Mouse (Mus musculus) midbrain, embryonic 13.5 days (tissue): ENCODE results near the gene Aspg. TPM values are rescaled to one million over a fixed set of nuclear protein-coding genes. Genes with fewer than 3 reads are reported as not detected.

Experiments
- ATAC-seq: fragments of 200-750 bp; cut with Nextera tagmentation; 2 replicates; pipeline ENCODE4 v1.8.0; 2017; ENCODE audit warnings: mild to moderate bottlenecking, moderate TSS enrichment, moderate library complexity
- H3K27ac ChIP-seq: fragments of 300-500 bp; sonication (generic); 2 replicates; pipeline ENCODE4 v1.5.1; 2015; ENCODE audit warnings: inconsistent platforms, mild to moderate bottlenecking, moderate library complexity
- H3K27me3 ChIP-seq: fragments of 300-500 bp; sonication (generic); 2 replicates; pipeline ENCODE4 v1.6.1; 2015; ENCODE audit warnings: mild to moderate bottlenecking, inconsistent platforms
- H3K36me3 ChIP-seq: fragments of 300-500 bp; sonication (generic); 2 replicates; pipeline ENCODE4 v1.6.1; 2015; ENCODE audit warnings: mild to moderate bottlenecking, inconsistent platforms
- H3K4me1 ChIP-seq: fragments of 300-500 bp; sonication (generic); replicated peaks from 2 replicates; pipeline ENCODE4 v1.6.1; 2015; ENCODE audit warnings: inconsistent platforms
- H3K4me2 ChIP-seq: fragments of 300-500 bp; sonication (generic); replicated peaks from 2 replicates; pipeline ENCODE4 v1.6.1; 2015; ENCODE audit warnings: moderate library complexity, mild to moderate bottlenecking, inconsistent platforms
- H3K4me3 ChIP-seq: fragments of 300-500 bp; sonication (generic); replicated peaks from 2 replicates; pipeline ENCODE4 v1.5.1; 2015; ENCODE audit warnings: mild to moderate bottlenecking, inconsistent platforms
- H3K9ac ChIP-seq: fragments of 300-500 bp; sonication (generic); replicated peaks from 2 replicates; pipeline ENCODE4 v1.6.1; 2015; ENCODE audit warnings: mild to moderate bottlenecking, inconsistent platforms
- H3K9me3 ChIP-seq: fragments of 300-500 bp; sonication (generic); 2 replicates; pipeline ENCODE4 v1.6.1; 2016; ENCODE audit warnings: mild to moderate bottlenecking, inconsistent platforms
- WGBS: fragments of 180-500 bp; shearing (Covaris S2); methylation state at CpG from one replicate; pipeline ENCODE4 v1.1.7; 2015; 5-methylcytosine and 5-hydroxymethylcytosine counted together
- polyA plus RNA-seq: library from polyadenylated mRNA; unstranded; fragments of >200 nt; fragmentation: Nextera tagmentation; extraction: Ambion mirVana; gene quantifications from 2 replicates; pipeline ENCODE4 v1.2.1, GENCODE M21; 2015

Gene Aspg
- polyA plus RNA-seq, result 0.52 and 0.90 TPM in 2 replicates

GRCm38 (mm10) chr12:112106541-112106971 is at the start of gene Aspg:
Gene Aspg, plus strand, starts transcription at chr12:112106679.
- H3K4me2 ChIP-seq, result peak within 1 kb of the TSS; percentile 13; the same call in 1 of the 2 replicates
- ATAC-seq, result peak; percentile 58; the same call in 1 of the 2 replicates

GRCm38 (mm10) chr12:112077651-112078050 is 28.8 kb upstream of the Aspg start:
- 13% methylated on average over 6 of the region's 6 CpGs for WGBS
- peak; percentile 77 for ATAC-seq
- no peak overlapping the region for H3K4me2 ChIP-seq
- H3K36me3 ChIP-seq, result no peaks in the 10 kb centered on the region
- H3K9me3 ChIP-seq, result no peaks in the 10 kb centered on the region
- no peak overlapping the region for H3K27ac ChIP-seq
- H3K4me1 ChIP-seq, result no peaks in the 10 kb centered on the region
- H3K27me3 ChIP-seq, result no peaks in the 10 kb centered on the region
- no peak overlapping the region for H3K9ac ChIP-seq
- no peak overlapping the region for H3K4me3 ChIP-seq

More at GRCm38 (mm10) chr12:112106541-112106971, at the start of gene Aspg:
- Histone ChIP-seq H3K4me3 (no peak within 1 kb of the TSS), H3K36me3 (no peaks in the 10 kb centered on the region), H3K27me3 (peaks cover 26% of the 10 kb centered on the region; the same call in 1 of the 2 replicates), H3K27ac (no peak within 1 kb of the TSS), H3K4me1 (peaks cover 4% of the 10 kb centered on the region; the same call in 1 of the 2 replicates), H3K9me3 (no peaks in the 10 kb centered on the region), H3K9ac (no peak within 1 kb of the TSS)
- 3% methylated on average over 14 of the region's 14 CpGs for WGBS

- ATAC-seq, result no peak
- Histone ChIP-seq H3K9ac (no peak overlapping the region), H3K27me3 (no peaks in the 10 kb centered on the region), H3K27ac (no peak overlapping the region), H3K4me1 (no peaks in the 10 kb centered on the region), H3K9me3 (no peaks in the 10 kb centered on the region), H3K4me3 (no peak overlapping the region), H3K36me3 (no peaks in the 10 kb centered on the region), H3K4me2 (no peak overlapping the region)
- 77% methylated on average over 8 of the region's 8 CpGs for WGBS
Measured at GRCm38 (mm10) chr12:112079911-112080310, 26.6 kb upstream of the Aspg start.

GRCm38 (mm10) chr12:112080911-112081310 is 25.6 kb upstream of the Aspg start:
- Histone ChIP-seq H3K27me3 (no peaks in the 10 kb centered on the region), H3K4me3 (no peak overlapping the region), H3K9ac (no peak overlapping the region), H3K27ac (no peak overlapping the region), H3K4me1 (no peaks in the 10 kb centered on the region), H3K36me3 (no peaks in the 10 kb centered on the region), H3K9me3 (no peaks in the 10 kb centered on the region), H3K4me2 (no peak overlapping the region)
- ATAC-seq, result no peak
- WGBS, result 94% methylated on average over 4 of the region's 4 CpGs

GRCm38 (mm10) chr12:112082241-112082640 is 24.2 kb upstream of the Aspg start:
- 63% methylated on average over 1 of the region's 1 CpGs for whole genome bisulfite sequencing
- no peaks in the 10 kb centered on the region for H3K4me1 ChIP-seq
- H3K27ac ChIP-seq, result no peak overlapping the region
- H3K36me3 ChIP-seq, result no peaks in the 10 kb centered on the region
- H3K9ac ChIP-seq, result no peak overlapping the region
- H3K9me3 ChIP-seq, result no peaks in the 10 kb centered on the region
- no peaks in the 10 kb centered on the region for H3K27me3 ChIP-seq
- H3K4me3 ChIP-seq, result no peak overlapping the region
- H3K4me2 ChIP-seq, result no peak overlapping the region
- ATAC-seq, result no peak

- no peaks in the 10 kb centered on the region for H3K9me3 ChIP-seq
- 0 out of 2 replicates have a peak, but pooled peaks cover 5% of the 10 kb centered on the region for H3K27me3 ChIP-seq
- WGBS, result 79% methylated on average over 3 of the region's 3 CpGs
- H3K4me1 ChIP-seq, result peaks cover 4% of the 10 kb centered on the region; the same call in 1 of the 2 replicates
- H3K9ac ChIP-seq, result no peak overlapping the region
- no peak overlapping the region for H3K27ac ChIP-seq
- no peak overlapping the region for H3K4me3 ChIP-seq
- ATAC-seq, result no peak
- H3K4me2 ChIP-seq, result no peak overlapping the region
- H3K36me3 ChIP-seq, result no peaks in the 10 kb centered on the region
Measured at GRCm38 (mm10) chr12:112086250-112086649, 20.2 kb upstream of the Aspg start.

- WGBS, result 75% methylated on average over 6 of the region's 6 CpGs
- Histone ChIP-seq H3K27me3 (peaks cover 9% of the 10 kb centered on the region; the same call in 1 of the 2 replicates), H3K4me3 (no peak overlapping the region), H3K9me3 (no peaks in the 10 kb centered on the region), H3K36me3 (no peaks in the 10 kb centered on the region), H3K4me1 (peaks cover 4% of the 10 kb centered on the region; the same call in 1 of the 2 replicates), H3K27ac (no peak overlapping the region), H3K4me2 (no peak overlapping the region), H3K9ac (no peak overlapping the region)
- ATAC-seq, result no peak
Measured at GRCm38 (mm10) chr12:112086726-112087125, 19.8 kb upstream of the Aspg start.

GRCm38 (mm10) chr12:112088609-112089324 is 17.7 kb upstream of the Aspg start:
- Histone ChIP-seq H3K4me3 (no peak overlapping the region), H3K4me1 (peaks cover 4% of the 10 kb centered on the region; the same call in 1 of the 2 replicates), H3K9me3 (no peaks in the 10 kb centered on the region), H3K9ac (no peak overlapping the region), H3K27ac (no peak overlapping the region), H3K4me2 (no peak overlapping the region), H3K27me3 (peaks cover 11% of the 10 kb centered on the region; the same call in 1 of the 2 replicates), H3K36me3 (no peaks in the 10 kb centered on the region)
- 72% methylated on average over 12 of the region's 12 CpGs for WGBS
- ATAC-seq, result no peak

- Histone ChIP-seq H3K9me3 (no peaks in the 10 kb centered on the region), H3K4me3 (no peak overlapping the region), H3K27ac (no peak overlapping the region), H3K4me1 (peaks cover 4% of the 10 kb centered on the region; the same call in 1 of the 2 replicates), H3K27me3 (peaks cover 11% of the 10 kb centered on the region; the same call in 1 of the 2 replicates), H3K9ac (no peak overlapping the region), H3K4me2 (0 out of 2 replicates have a peak overlapping the region, but pooled peaks have one; percentile 14), H3K36me3 (no peaks in the 10 kb centered on the region)
- no peak for ATAC-seq
- WGBS, result 9% methylated on average over 12 of the region's 12 CpGs
Measured at GRCm38 (mm10) chr12:112091054-112091453, 15.4 kb upstream of the Aspg start.

- H3K9me3 ChIP-seq, result no peaks in the 10 kb centered on the region
- no peak overlapping the region for H3K4me2 ChIP-seq
- no peaks in the 10 kb centered on the region for H3K36me3 ChIP-seq
- no peak for ATAC-seq
- no peak overlapping the region for H3K9ac ChIP-seq
- H3K4me1 ChIP-seq, result peaks cover 4% of the 10 kb centered on the region; the same call in 1 of the 2 replicates
- peaks cover 11% of the 10 kb centered on the region; the same call in 1 of the 2 replicates for H3K27me3 ChIP-seq
- no peak overlapping the region for H3K27ac ChIP-seq
- WGBS, result 84% methylated on average over 8 of the region's 8 CpGs
- H3K4me3 ChIP-seq, result no peak overlapping the region
Measured at GRCm38 (mm10) chr12:112094261-112094880, 12.1 kb upstream of the Aspg start.

GRCm38 (mm10) chr12:112096051-112096732 is 10.3 kb upstream of the Aspg start:
- Histone ChIP-seq H3K9me3 (no peaks in the 10 kb centered on the region), H3K27ac (no peak overlapping the region), H3K4me2 (no peak overlapping the region), H3K27me3 (peaks cover 6% of the 10 kb centered on the region; the same call in 1 of the 2 replicates), H3K4me3 (no peak overlapping the region), H3K4me1 (no peaks in the 10 kb centered on the region), H3K36me3 (no peaks in the 10 kb centered on the region), H3K9ac (no peak overlapping the region)
- no peak for ATAC-seq
- WGBS, result 83% methylated on average over 13 of the region's 13 CpGs

- no peak overlapping the region for H3K9ac ChIP-seq
- no peak overlapping the region for H3K4me2 ChIP-seq
- no peaks in the 10 kb centered on the region for H3K4me1 ChIP-seq
- peaks cover 2% of the 10 kb centered on the region; the same call in 1 of the 2 replicates for H3K27me3 ChIP-seq
- no peaks in the 10 kb centered on the region for H3K9me3 ChIP-seq
- no peak overlapping the region for H3K27ac ChIP-seq
- WGBS, result 81% methylated on average over 8 of the region's 8 CpGs
- ATAC-seq, result no peak
- no peak overlapping the region for H3K4me3 ChIP-seq
- no peaks in the 10 kb centered on the region for H3K36me3 ChIP-seq
Measured at GRCm38 (mm10) chr12:112096733-112097117, 9.8 kb upstream of the Aspg start.
